Mouse (Mus musculus) T-helper 17 cell (primary cell): ENCODE measurements around the gene Rcc1l.

Experiments
- in situ Hi-C, 2 experiments: fragments of 300-600 bp; cut with MboI, MseI; formaldehyde crosslinking; loops; 1 replicate in 1 of 2; 2 replicates in 1 of 2; pipeline ENCODE4 v1.15.1; 2025; ENCODE audit warnings: high pct_unique_total_duplicates in 2 of 2

Gene Rcc1l

GRCm38 (mm10) chr5:134118798-134119407 is 57.7 kb downstream of the Rcc1l start:
- in situ Hi-C loops, result no loop called here

- in situ Hi-C loops, result no loop called here
Observed at GRCm38 (mm10) chr5:134115639-134116259, 60.8 kb downstream of the Rcc1l start.

GRCm38 (mm10) chr5:134114981-134115380 is 61.6 kb downstream of the Rcc1l start:
- in situ Hi-C loops, result no loop called here

DNA sequence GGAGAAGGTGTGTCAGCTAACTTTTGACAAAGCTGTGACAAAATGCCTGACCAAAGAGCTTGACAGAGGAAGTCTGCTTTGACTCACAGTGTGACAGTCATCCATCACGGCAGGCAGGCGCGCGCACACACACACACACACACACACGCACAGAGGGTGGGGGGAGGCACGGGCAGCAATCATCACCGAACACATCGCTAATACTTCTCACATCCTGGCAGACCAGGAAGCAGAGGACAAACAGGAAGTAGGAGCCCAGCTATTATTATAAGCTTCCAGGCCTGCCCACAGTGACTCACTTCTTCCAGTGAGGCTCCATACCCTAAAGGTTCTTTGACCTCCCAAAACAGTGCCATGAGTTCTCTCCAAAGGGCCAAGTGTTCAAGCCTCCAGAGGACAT is 70.7 kb downstream of the Rcc1l start:
- in situ Hi-C loops, result no loop called here

DNA sequence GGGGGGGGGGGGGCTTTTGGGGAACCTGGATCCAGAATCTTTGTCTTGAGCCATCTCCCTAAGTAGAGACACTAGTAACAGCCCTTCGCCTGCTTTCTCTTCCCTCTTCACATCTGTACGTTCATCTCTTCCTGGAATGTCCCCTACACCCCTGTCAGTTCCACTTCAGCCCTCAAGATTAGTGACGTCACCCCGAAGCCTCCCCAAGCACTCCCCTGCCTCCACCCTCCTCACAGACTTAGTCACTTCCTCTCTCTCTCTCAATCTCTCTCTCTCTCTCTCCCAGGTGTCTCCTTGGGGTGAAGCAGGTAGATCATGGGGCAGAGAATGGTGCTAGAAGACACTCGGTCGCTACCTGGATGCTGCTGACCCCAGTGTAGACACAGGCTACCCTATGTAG is 73.9 kb downstream of the Rcc1l start:
- in situ Hi-C loops, result no loop called here

DNA sequence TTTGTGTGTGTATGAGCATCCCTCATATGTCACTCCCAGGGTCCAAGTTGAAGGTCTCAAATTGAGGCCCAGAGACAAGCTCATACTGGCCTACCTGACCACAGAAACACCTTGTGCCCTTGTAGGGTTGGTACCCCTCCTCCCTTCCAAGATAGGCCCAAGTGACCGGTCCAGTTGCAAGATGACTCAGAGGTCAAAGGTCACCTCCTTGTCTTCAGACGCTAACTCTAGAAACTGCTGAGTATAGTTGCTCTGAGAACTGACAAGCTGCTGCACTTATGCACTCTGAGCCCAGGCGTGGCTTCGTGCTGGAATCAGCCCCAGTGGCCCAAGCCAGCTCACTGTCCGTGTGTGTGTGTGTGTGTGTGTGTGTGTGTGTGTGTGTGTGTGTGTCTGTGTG is 74.7 kb downstream of the Rcc1l start:
- in situ Hi-C loops, result no loop called here

- in situ Hi-C loops, result no loop called here
Observed at GRCm38 (mm10) chr5:134101322-134101721, 75.3 kb downstream of the Rcc1l start.

- in situ Hi-C loops, result no loop called here
Observed at GRCm38 (mm10) chr5:134100232-134100771, 76.3 kb downstream of the Rcc1l start.

GRCm38 (mm10) chr5:134099496-134100211 is 76.9 kb downstream of the Rcc1l start, which contains the start of gene Castor2:
TSS of gene Castor2 (plus strand) at chr5:134099711.
- in situ Hi-C loops, result no loop called here

GRCm38 (mm10) chr5:134098976-134099375 is 77.6 kb downstream of the Rcc1l start:
- in situ Hi-C loops, result no loop called here

DNA sequence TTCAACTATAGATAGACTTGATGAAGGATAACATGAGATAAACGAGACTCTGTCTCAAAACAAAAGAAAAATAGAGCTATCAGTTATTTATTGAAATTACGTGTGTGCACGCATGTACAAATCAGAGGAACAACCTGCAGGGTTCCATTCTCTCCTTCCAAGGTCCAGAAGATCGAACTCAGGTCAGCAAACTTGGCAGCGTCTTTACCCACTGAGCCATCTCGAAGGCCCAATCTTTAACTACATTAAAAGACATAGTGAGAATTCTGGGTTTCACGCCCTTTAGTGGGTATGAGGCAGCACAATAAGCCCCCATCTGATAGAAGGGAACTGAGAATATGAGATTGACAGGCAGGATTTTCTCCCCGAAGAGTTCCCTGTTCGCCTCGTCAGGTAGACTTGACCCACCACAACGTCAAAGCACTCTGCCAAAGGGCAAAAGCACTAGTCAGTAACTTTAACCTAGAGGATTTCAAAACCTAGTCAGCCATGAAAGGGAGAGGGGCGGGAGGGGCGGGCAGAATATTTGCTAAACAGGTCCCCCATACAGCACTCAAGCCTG is 78.2 kb downstream of the Rcc1l start:
- in situ Hi-C loops, result no loop called here
